Mouse (Mus musculus) liver, postnatal 0 days (tissue): ENCODE measurements around the gene Pgap1.

Source experiments
- CTCF ChIP-seq: sonication (generic); IDR thresholded peaks from 2 replicates; pipeline ENCODE4 v1.5.1; 2016; ENCODE audit warnings: antibody characterized with exemption, low read depth
- EP300 ChIP-seq: IDR thresholded peaks from 2 replicates; pipeline ENCODE4 v1.6.1; 2016; ENCODE audit warnings: antibody characterized with exemption, low read depth, mild to moderate bottlenecking

GRCm38 (mm10) chr1:54556586-54557221 lies 780 bp downstream of the Pgap1 start:
- TF ChIP-seq CTCF (no peak), EP300 (no peak)
